Mouse (Mus musculus) limb, embryonic 14.5 days (tissue): Measurements from ENCODE around the gene Eif2s1. TPM values are rescaled to one million over a fixed set of nuclear protein-coding genes. Genes with fewer than 3 reads are reported as not detected.

Experiments
- ATAC-seq: fragments of 200-750 bp; cut with Nextera tagmentation; 2 replicates; pipeline ENCODE4 v1.8.0; 2017; ENCODE audit warnings: low read depth, moderate number of reproducible peaks, moderate TSS enrichment; ENCODE audit not compliant: low FRiP score
- DNase-seq: peaks from one replicate; pipeline ENCODE4 v3.0.0-alpha.2; 2015; ENCODE audit warnings: low spot score
- H3K27ac ChIP-seq: fragments of 300-500 bp; sonication (generic); replicated peaks from 2 replicates; pipeline ENCODE4 v1.5.1; 2014; ENCODE audit warnings: low read depth, mild to moderate bottlenecking, low read length, moderate library complexity, mixed read lengths
- H3K27me3 ChIP-seq: fragments of 300-500 bp; sonication (generic); 2 replicates; pipeline ENCODE4 v1.6.1; 2014; ENCODE audit warnings: low read length, mixed read lengths; ENCODE audit not compliant: control insufficient read depth, insufficient read depth
- H3K36me3 ChIP-seq: fragments of 300-500 bp; sonication (generic); 2 replicates; pipeline ENCODE4 v1.6.1; 2014; ENCODE audit warnings: mild to moderate bottlenecking, low read length, moderate library complexity, mixed read lengths; ENCODE audit not compliant: control insufficient read depth, insufficient read depth
- H3K4me1 ChIP-seq: fragments of 300-500 bp; sonication (generic); 2 replicates; pipeline ENCODE4 v1.6.1; 2014; ENCODE audit warnings: antibody characterized with exemption, low read length, mixed read lengths; ENCODE audit not compliant: control insufficient read depth, insufficient read depth
- H3K4me2 ChIP-seq: fragments of 300-500 bp; sonication (generic); replicated peaks from 2 replicates; pipeline ENCODE4 v1.6.1; 2014; ENCODE audit warnings: low read depth, mild to moderate bottlenecking, low read length, moderate library complexity; ENCODE audit not compliant: severe bottlenecking
- H3K4me3 ChIP-seq: fragments of 300-500 bp; sonication (generic); replicated peaks from 2 replicates; pipeline ENCODE4 v1.5.1; 2014; ENCODE audit warnings: low read length
- H3K9ac ChIP-seq: fragments of 300-500 bp; sonication (generic); 2 replicates; pipeline ENCODE4 v1.6.1; 2014; ENCODE audit warnings: mild to moderate bottlenecking, low read depth, low read length, moderate library complexity; ENCODE audit not compliant: severe bottlenecking
- H3K9me3 ChIP-seq: fragments of 300-500 bp; sonication (generic); 2 replicates; pipeline ENCODE4 v1.6.1; 2016; ENCODE audit warnings: low read length; ENCODE audit not compliant: control insufficient read depth
- POLR2A ChIP-seq: fragments of 200-500 bp; IDR thresholded peaks from 2 replicates; pipeline ENCODE4 v1.8.0; 2012; ENCODE audit warnings: inconsistent platforms, mild to moderate bottlenecking, moderate library complexity, borderline replicate concordance; ENCODE audit not compliant: insufficient read depth, insufficient read length; ENCODE audit errors: extremely low read depth
- WGBS: fragments of 180-500 bp; shearing (Covaris S2); extraction: QIAGEN DNeasy Blood & Tissue Kit; methylation state at CpG from one replicate; pipeline ENCODE4 v1.1.7; 2014; 5-methylcytosine and 5-hydroxymethylcytosine counted together
- polyA plus RNA-seq, 2 experiments: library from polyadenylated mRNA; depleted of rRNA in 1 of 2; stranded (reverse) in 1 of 2; unstranded in 1 of 2; fragments of >200 nt; fragmentation: Nextera tagmentation in 1 of 2; extraction: Ambion mirVana in 1 of 2; gene quantifications; 2 replicates each; pipeline versions ENCODE4 v1.2.1 to v1.2.3; 2012 to 2014

Eif2s1 gene
- polyA plus RNA-seq, 2 experiments = 64.4 to 194 TPM

DNA sequence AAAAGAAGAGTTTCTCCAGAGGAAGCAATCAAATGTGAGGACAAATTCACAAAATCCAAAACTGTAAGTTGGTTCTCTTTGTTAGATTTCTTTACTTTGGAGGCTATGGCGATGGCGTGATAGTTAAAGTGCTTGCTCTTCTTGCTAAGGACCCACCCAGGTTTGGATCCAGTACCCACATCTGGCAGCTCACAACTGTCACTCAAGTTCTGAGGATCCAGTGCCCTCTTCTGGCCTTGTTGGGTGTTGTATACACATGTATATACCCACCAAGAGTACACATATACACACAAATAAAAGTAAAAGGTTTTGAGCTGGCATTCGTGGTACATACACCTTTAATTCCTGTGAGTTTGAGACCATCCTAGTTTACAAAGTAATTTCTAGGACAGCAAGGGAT, 13.0 kb downstream of the Eif2s1 start:
- H3K4me3 ChIP-seq = no peak overlapping the region
- no peaks in the 10 kb centered on the region for H3K4me1 ChIP-seq
- peaks cover 60% of the 10 kb centered on the region for H3K36me3 ChIP-seq
- no peaks in the 10 kb centered on the region for H3K9me3 ChIP-seq
- H3K9ac ChIP-seq = no peak overlapping the region
- DNase-seq (no peak), ATAC-seq (no peak)
- no peaks in the 10 kb centered on the region for H3K27me3 ChIP-seq
- 94% methylated on average over 3 of the region's 3 CpGs for WGBS
- no peak overlapping the region for H3K4me2 ChIP-seq
- H3K27ac ChIP-seq = no peak overlapping the region
- TF ChIP-seq POLR2A = no peak

DNA sequence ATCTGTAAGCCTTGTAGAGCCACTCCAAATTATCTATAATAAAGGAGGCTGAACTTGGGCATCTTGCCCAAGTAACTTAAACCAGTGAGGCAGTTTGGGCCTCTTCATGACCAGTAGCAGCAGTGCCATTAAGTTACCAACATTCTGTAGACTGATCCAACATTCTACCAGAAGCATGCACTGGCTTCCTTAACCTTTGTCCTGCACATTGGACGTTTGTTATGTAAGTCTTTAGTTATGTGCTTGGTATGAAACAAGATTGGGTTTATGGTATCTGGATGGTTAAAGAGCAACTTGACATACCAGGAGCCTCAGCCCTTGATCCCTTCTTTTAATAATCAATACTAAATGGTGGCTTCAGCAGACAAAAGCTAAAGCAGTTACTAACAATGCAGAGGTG, 28.4 kb downstream of the Eif2s1 start:
- no peak for TF ChIP-seq POLR2A
- DNase-seq (no peak), ATAC-seq (no peak)
- Histone ChIP-seq H3K27me3 (no peaks in the 10 kb centered on the region), H3K4me1 (no peaks in the 10 kb centered on the region), H3K4me2 (no peak overlapping the region), H3K36me3 (peaks cover 23% of the 10 kb centered on the region), H3K9me3 (no peaks in the 10 kb centered on the region), H3K4me3 (no peak overlapping the region), H3K27ac (no peak overlapping the region), H3K9ac (no peak overlapping the region)
- 71% methylated on average over 1 of the region's 1 CpGs for WGBS

DNA sequence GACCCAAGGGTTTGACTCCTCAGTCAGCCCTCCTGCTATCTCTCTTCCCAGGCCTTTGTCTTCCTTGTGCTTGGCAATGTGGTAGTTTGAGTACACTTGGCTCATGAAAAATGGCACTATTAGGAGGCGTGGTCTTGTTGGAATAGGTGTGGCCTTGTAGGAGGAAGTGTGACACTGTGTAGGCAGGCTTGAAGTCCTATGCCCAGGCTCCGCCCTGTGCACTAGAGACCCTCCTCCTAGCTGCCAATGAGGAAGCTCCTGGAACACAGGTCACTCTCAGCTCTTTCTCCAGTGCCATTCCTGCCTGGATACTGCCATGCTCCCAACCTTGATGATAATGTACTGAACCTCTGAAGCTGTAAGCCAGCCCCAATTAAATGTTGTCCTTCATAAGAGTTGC, 29.5 kb downstream of the Eif2s1 start:
- H3K27ac ChIP-seq = no peak overlapping the region
- WGBS = 81% methylated on average over 2 of the region's 2 CpGs
- peaks cover 13% of the 10 kb centered on the region for H3K36me3 ChIP-seq
- no peak overlapping the region for H3K4me2 ChIP-seq
- DNase-seq (no peak), ATAC-seq (no peak)
- no peak overlapping the region for H3K9ac ChIP-seq
- no peaks in the 10 kb centered on the region for H3K9me3 ChIP-seq
- H3K4me1 ChIP-seq = no peaks in the 10 kb centered on the region
- no peaks in the 10 kb centered on the region for H3K27me3 ChIP-seq
- H3K4me3 ChIP-seq = no peak overlapping the region
- no peak for TF ChIP-seq POLR2A

DNA sequence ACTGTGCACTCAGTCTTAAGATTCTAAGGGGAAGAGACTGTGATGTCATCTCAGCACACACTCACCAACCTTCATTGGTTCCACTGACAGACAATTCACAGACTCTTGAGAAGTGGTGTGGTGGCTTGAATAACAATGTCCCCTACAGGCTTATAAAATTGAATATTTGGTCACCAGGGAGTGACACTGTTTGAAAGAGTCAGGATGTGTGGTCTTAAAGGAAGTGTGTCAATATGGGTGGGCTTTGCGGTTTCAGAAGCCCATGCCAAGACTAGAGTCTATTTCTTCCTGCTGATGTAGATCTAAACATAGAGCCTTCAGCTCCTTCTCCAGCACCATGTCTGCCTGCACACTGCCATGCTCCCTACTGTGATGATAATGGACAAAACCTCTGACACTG, 36.2 kb downstream of the Eif2s1 start:
- Histone ChIP-seq H3K36me3 (no peaks in the 10 kb centered on the region), H3K4me1 (no peaks in the 10 kb centered on the region), H3K9ac (no peak overlapping the region), H3K27ac (no peak overlapping the region), H3K4me3 (no peak overlapping the region), H3K4me2 (no peak overlapping the region), H3K9me3 (no peaks in the 10 kb centered on the region), H3K27me3 (no peaks in the 10 kb centered on the region)
- ATAC-seq (no peak), DNase-seq (no peak)
- TF ChIP-seq POLR2A = no peak
- 80% methylated on average over 1 of the region's 1 CpGs for WGBS

DNA sequence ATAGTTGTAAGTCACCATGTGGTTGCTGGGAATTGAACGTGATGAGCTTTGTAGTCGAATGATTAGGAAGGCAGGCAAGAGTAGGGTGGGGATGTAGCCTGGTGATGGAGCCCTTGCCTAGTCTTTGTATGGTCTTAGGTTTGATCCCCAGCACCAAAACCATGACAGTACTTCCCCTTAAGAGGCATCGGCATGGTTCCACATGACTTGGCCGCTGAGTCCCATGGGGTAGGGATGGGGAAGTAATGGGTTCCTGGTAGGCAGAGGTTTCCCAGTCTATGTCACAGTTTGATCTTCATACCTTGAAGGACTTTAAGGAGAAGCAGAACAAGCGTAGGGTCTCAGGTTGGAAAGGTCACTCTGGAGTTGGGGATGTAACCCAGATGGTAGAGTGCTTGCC, 39.8 kb downstream of the Eif2s1 start:
- ATAC-seq (no peak), DNase-seq (no peak)
- Histone ChIP-seq H3K4me3 (no peak overlapping the region), H3K36me3 (no peaks in the 10 kb centered on the region), H3K27ac (no peak overlapping the region), H3K27me3 (no peaks in the 10 kb centered on the region), H3K4me2 (no peak overlapping the region), H3K9me3 (no peaks in the 10 kb centered on the region), H3K4me1 (no peaks in the 10 kb centered on the region), H3K9ac (no peak overlapping the region)
- TF ChIP-seq POLR2A = no peak
- 86% methylated on average over 5 of the region's 5 CpGs for WGBS

DNA sequence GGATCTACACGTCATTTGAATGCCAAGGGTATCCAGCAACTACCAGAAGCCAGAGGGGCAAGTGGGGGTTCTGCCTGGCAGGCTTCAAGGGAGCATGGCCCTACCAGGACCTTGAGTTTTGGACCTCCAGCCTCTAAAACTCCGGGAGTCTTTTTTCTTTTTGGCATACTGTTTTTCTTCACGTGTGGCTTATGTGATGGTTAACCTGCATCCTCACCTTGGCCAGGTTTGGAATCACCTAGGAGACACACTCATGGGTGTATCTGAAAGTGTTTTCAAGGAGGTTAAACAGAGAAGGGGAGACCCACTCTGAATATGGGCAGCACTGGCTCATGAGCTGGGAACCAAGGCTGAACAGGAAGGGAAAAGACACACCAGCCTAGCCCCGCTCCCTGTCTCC, 41.7 kb downstream of the Eif2s1 start:
- Histone ChIP-seq H3K4me1 (no peaks in the 10 kb centered on the region), H3K36me3 (no peaks in the 10 kb centered on the region), H3K27ac (no peak overlapping the region), H3K9ac (no peak overlapping the region), H3K4me3 (no peak overlapping the region), H3K4me2 (no peak overlapping the region), H3K27me3 (peaks cover 7% of the 10 kb centered on the region; the same call in 1 of the 2 replicates), H3K9me3 (no peaks in the 10 kb centered on the region)
- ATAC-seq = no peak
- DNase-seq = no peak
- TF ChIP-seq POLR2A = no peak
- 81% methylated on average over 4 of the region's 4 CpGs for WGBS
